Mouse (Mus musculus) left cerebral cortex, adult 18-20 months (tissue): ENCODE measurements at regions not wholly inside any gene's neighbourhood (a gene's known extent, or its start where the extent isn't known, plus 50 kb on each side); places are given as distances from the start of the nearest gene placed in this dataset.

Experiments used
- DNase-seq, 2 experiments: peaks; one replicate each; pipeline ENCODE4 v3.0.0; 2021 to 2022; ENCODE audit warnings: low spot score in 2 of 2, mixed read lengths in 1 of 2

GRCm38 (mm10) chr5:83890619-83891185 lies 526.5 kb downstream of the Epha5 start:
- no peak for DNase-seq

- no peak for DNase-seq
These were observed 517.1 kb upstream of the Tecrl start for GRCm38 (mm10) chr5:83872052-83872451.

GRCm38 (mm10) chr5:83868359-83868758 lies 513.4 kb upstream of the Tecrl start:
- no peak for DNase-seq

- no peak for DNase-seq
These were observed 506.7 kb upstream of the Tecrl start for GRCm38 (mm10) chr5:83861674-83862073.

- no peak for DNase-seq
These were observed 497.0 kb upstream of the Tecrl start for GRCm38 (mm10) chr5:83852022-83852421.

GRCm38 (mm10) chr5:83826561-83826960 lies 471.6 kb upstream of the Tecrl start:
- DNase-seq, result no peak

- no peak for DNase-seq
These were observed 470.0 kb upstream of the Tecrl start for GRCm38 (mm10) chr5:83824838-83825466.

- DNase-seq, result no peak
These were observed 456.3 kb upstream of the Tecrl start for GRCm38 (mm10) chr5:83811309-83811708.

GRCm38 (mm10) chr5:83800028-83800427 lies 445.0 kb upstream of the Tecrl start:
- no peak for DNase-seq

- DNase-seq, result no peak
These were observed 425.4 kb upstream of the Tecrl start for GRCm38 (mm10) chr5:83780419-83780818.

- DNase-seq, result peak; percentile 5 to 34
These were observed 423.4 kb upstream of the Tecrl start for GRCm38 (mm10) chr5:83778310-83778972.

- DNase-seq, result no peak
These were observed 386.9 kb upstream of the Tecrl start for GRCm38 (mm10) chr5:83741913-83742312.

GRCm38 (mm10) chr5:83695383-83695782 lies 340.4 kb upstream of the Tecrl start:
- DNase-seq, result no peak

- DNase-seq, result no peak
These were observed 337.3 kb upstream of the Tecrl start for GRCm38 (mm10) chr5:83692286-83692685.

GRCm38 (mm10) chr5:83678373-83678772 lies 323.4 kb upstream of the Tecrl start:
- no peak for DNase-seq

- no peak for DNase-seq
These were observed 304.1 kb upstream of the Tecrl start for GRCm38 (mm10) chr5:83659091-83659490.

GRCm38 (mm10) chr5:83651329-83651728 lies 296.3 kb upstream of the Tecrl start:
- DNase-seq, result no peak

- DNase-seq, result no peak
These were observed 267.8 kb upstream of the Tecrl start for GRCm38 (mm10) chr5:83622612-83623374.

- DNase-seq, result no peak
These were observed 255.8 kb upstream of the Tecrl start for GRCm38 (mm10) chr5:83610777-83611176.

- DNase-seq, result no peak
These were observed 238.3 kb upstream of the Tecrl start for GRCm38 (mm10) chr5:83593289-83593610.

GRCm38 (mm10) chr5:83592587-83593288 lies 237.7 kb upstream of the Tecrl start:
- DNase-seq, result no peak
